8 mouse cellular contexts compared by ENCODE assay signal in genomic region chr5:115403436-115404140, GRCm38 (mm10). TPM values are rescaled to one million over a fixed set of nuclear protein-coding genes. Genes with fewer than 3 reads are reported as not detected.
A peak's percentile ranks its signal among the peaks of the same experiment; 100 is the strongest.
DNase-seq lines count a peak whose midpoint lies in the region; ATAC-seq lines count a peak whose summit lies in the region.

No protein-coding gene starts in this region.

- WGBS in hindbrain, embryonic 13.5 days: 10% methylated on average over 14 of the region's 17 CpGs
- WGBS in midbrain, embryonic 16.5 days: 8% methylated on average over 17 of the region's 17 CpGs

- H3K27ac ChIP-seq in hindbrain, embryonic 13.5 days: peak overlapping the region; percentile 90
- H3K27ac ChIP-seq in midbrain, embryonic 16.5 days (ENCODE audit: low read length): peak overlapping the region; percentile 59

- DNase-seq in cerebellum, postnatal 25 days: peak; percentile 12 to 19
- DNase-seq in cerebellum, adult 11 months: no peak
- peak; percentile 67 for DNase-seq in ZHBTc4 (ENCODE audit: low read depth, low spot score)
- no peak for DNase-seq in urinary bladder, postnatal 4 days (ENCODE audit: low spot score in 2 of 2)
- no peak for DNase-seq in spleen, postnatal 4 days (ENCODE audit: low spot score in 2 of 2)
- no peak for DNase-seq in right cerebral cortex, postnatal 36 days (ENCODE audit: low spot score in 2 of 2)

- H3K4me2 ChIP-seq in hindbrain, embryonic 13.5 days: peak overlapping the region; percentile 51
- H3K4me2 ChIP-seq in midbrain, embryonic 16.5 days (ENCODE audit: low read length): peak overlapping the region; percentile 43

- H3K9me3 ChIP-seq in hindbrain, embryonic 13.5 days: no peaks in the 10 kb centered on the region
- H3K9me3 ChIP-seq in midbrain, embryonic 16.5 days (replicated peaks; ENCODE audit: control insufficient read depth, low read length, poor library complexity, severe bottlenecking): no peaks in the 10 kb centered on the region

- H3K36me3 ChIP-seq in hindbrain, embryonic 13.5 days: no peaks in the 10 kb centered on the region
- H3K36me3 ChIP-seq in midbrain, embryonic 16.5 days (ENCODE audit: control insufficient read depth, insufficient read depth, low read length): no peaks in the 10 kb centered on the region

- H3K9ac ChIP-seq in hindbrain, embryonic 13.5 days: peak overlapping the region; percentile 67; the same call in 1 of the 2 replicates
- H3K9ac ChIP-seq in midbrain, embryonic 16.5 days (ENCODE audit: low read depth, low read length): no peak overlapping the region

- H3K27me3 ChIP-seq in hindbrain, embryonic 13.5 days: no peaks in the 10 kb centered on the region
- no peaks in the 10 kb centered on the region for H3K27me3 ChIP-seq in midbrain, embryonic 16.5 days (ENCODE audit: control insufficient read depth, insufficient read depth, low read depth, low read length)

- H3K4me1 ChIP-seq in hindbrain, embryonic 13.5 days (replicated peaks): peaks cover 26% of the 10 kb centered on the region
- H3K4me1 ChIP-seq in midbrain, embryonic 16.5 days (ENCODE audit: control insufficient read depth, insufficient read depth, low read length): peaks cover 19% of the 10 kb centered on the region

- no peak for ATAC-seq in hindbrain, embryonic 13.5 days (ENCODE audit: low FRiP score)
- ATAC-seq in midbrain, embryonic 16.5 days: 0 out of 2 replicates have a peak, but pooled peaks have one; percentile 21

- H3K4me3 ChIP-seq in hindbrain, embryonic 13.5 days: no peak overlapping the region
- no peak overlapping the region for H3K4me3 ChIP-seq in midbrain, embryonic 16.5 days (ENCODE audit: low read depth, low read length)

RNA-seq across cellular contexts. Expression of gene Msi1, which starts 25.8 kb away (rescaled TPM):
- polyA plus RNA-seq in hindbrain, embryonic 13.5 days (2015; fragmentation: Nextera tagmentation; extraction: Ambion mirVana): 71.8 and 76.9 TPM in 2 replicates
- polyA plus RNA-seq in midbrain, embryonic 16.5 days (2015; fragmentation: Nextera tagmentation; extraction: Ambion mirVana): 47.9 and 53.7 TPM in 2 replicates

RNA-seq across cellular contexts. Expression of gene Cox6a1, which starts 54.8 kb away (rescaled TPM):
- polyA plus RNA-seq in hindbrain, embryonic 13.5 days (2015; fragmentation: Nextera tagmentation; extraction: Ambion mirVana): 1,031 and 1,095 TPM in 2 replicates
- polyA plus RNA-seq in midbrain, embryonic 16.5 days (2015; fragmentation: Nextera tagmentation; extraction: Ambion mirVana): 1,007 and 1,008 TPM in 2 replicates

Comparison
In these comparisons a context has a peak if more than half of its experiments do, and no peak if none do; other contexts are left out.
1. DNase-seq: peak in cerebellum, postnatal 25 days (2 of 2) and ZHBTc4 (single experiment); none in cerebellum, adult 11 months (single experiment), urinary bladder, postnatal 4 days (0 of 2), spleen, postnatal 4 days (0 of 2) and right cerebral cortex, postnatal 36 days (0 of 2).